Mouse (Mus musculus): ENCODE measurements around the gene Bbs9.
"Not testable (repeated sequence)": the region's sequence is repeated elsewhere in the genome, so short reads cannot be mapped to it uniquely, and the experiment has no call there.

Bbs9 gene

DNA sequence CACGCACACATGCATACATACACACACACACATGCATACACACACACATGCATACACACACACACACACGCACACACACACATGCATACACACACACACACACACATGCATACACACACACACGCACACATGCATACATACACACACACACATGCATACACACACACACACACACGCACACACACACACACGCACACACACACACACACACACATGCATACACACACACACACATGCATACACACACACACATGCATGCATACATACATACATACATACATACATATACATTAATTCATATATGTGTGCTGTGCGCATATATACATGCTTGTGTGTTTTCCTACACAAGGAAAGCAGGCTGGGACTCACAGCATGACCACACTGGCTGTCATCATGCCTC, 393.6 kb downstream of the Bbs9 start:
- not testable (repeated sequence) for DNase-seq (ENCODE audit: low spot score)

DNA sequence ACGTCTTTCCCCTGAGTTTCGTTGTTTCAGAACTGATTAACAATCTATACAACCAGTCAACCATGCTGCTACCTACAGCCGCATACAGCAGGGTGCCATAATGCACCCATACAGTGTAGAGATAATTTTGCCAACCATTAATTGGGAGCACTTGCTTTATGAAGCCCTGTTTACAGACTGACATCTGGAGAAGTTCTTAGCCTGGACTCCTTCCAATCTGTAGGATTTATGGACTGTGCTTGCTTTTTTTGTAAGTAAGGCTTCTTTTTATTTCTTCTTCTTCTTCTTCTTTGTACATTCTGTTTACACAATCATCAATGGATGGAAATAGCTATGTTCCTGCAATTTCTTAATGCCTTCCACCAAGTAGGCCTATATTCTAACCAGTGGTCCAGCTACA, 395.1 kb downstream of the Bbs9 start:
- DNase-seq (ENCODE audit: low spot score): no peak

DNA sequence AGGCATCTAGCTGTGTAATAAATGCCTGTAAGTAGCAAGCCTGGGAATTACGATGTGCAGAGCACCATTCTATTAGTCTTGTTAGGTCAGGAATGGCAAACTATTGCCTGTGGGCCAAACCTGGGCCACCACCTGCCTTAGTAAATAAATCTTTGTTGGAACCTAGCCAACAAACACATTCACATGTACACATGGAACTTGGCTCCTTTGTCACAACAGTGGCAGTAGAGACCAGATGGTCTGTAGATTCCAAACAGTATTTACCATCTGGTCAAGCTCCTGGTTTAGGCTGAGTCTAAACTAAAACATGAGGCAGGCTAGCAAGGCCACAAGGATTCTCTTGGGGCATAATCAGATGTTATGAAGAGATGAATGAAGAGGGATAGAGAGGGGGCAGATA, 399.7 kb downstream of the Bbs9 start:
- no peak for DNase-seq (ENCODE audit: low spot score)

DNA sequence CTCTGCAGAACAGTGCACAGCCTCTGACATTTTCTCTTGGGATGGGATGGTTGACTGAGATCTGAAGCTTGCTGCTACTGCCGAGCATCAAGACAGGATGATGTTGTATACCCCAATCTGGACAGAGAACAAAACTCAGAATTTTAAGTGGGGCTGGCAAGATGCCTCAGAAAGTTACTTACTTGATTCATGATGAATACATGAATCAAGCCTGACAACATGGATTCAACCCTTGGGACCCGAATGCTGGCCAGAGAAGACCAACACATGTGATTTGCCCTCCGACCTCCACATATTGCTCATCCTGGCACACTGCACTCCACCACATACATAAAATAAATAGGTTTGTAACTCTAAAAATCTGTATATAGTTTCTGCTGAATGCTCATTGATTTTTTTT, 403.8 kb downstream of the Bbs9 start:
- DNase-seq (ENCODE audit: low spot score): no peak

DNA sequence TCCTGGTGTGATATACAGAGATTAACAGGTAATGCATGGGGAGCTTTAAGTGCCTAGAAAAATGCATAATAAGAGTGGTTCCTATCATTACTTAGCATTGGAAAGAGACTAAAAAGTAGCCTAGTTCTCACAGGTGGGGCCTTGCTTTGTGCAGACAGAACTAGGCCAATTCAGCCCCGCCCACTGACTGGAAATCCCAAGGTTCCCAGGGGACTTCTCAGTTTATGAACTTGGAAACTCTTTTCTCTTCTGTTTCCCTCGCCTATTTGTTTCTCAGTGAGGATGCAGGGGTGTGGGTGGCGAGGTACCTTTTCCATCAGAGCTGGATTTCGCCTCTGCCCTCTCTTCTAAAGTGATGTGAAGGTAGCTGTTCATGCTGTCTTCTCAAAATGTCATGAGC, 410.8 kb downstream of the Bbs9 start:
- no peak for DNase-seq (ENCODE audit: low spot score)

DNA sequence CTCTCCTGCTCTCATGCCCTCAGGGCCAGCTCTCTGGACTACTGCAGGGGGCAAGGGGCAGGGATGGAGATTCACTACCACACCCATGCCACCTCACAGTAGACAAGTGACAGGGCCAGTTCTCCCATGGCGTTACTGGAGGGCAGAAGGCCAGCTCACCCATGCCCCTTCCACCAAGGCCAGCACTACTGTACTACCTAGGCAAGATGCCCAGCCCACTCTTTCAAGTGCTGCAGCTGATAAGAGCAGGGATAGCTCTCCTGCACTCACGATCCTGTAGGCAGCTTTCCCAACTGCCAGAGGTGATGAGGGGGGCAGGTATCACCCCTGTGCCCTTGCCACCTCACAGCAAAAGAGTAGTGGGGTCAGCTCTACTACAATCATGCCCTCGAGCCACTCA, 429.9 kb downstream of the Bbs9 start:
- DNase-seq (ENCODE audit: low spot score): no peak

DNA sequence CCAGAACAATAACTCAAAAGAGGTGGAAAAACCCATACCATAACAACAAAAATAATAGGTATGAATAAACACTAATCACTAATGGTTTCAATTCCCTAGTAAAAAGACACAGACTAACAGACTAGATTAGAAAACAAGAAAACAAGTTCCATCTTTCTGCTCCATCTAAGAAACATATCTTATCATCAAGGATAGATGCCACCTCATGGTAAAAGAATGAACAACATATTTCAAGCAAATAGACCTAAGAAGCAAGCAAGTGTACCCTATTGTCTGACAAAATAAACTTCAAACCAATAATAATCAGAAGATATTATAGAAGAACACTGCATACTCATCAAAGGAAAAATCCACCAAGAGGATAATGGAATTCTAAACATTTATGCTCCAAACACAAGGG, 441.3 kb downstream of the Bbs9 start:
- DNase-seq (ENCODE audit: low spot score): no peak

DNA sequence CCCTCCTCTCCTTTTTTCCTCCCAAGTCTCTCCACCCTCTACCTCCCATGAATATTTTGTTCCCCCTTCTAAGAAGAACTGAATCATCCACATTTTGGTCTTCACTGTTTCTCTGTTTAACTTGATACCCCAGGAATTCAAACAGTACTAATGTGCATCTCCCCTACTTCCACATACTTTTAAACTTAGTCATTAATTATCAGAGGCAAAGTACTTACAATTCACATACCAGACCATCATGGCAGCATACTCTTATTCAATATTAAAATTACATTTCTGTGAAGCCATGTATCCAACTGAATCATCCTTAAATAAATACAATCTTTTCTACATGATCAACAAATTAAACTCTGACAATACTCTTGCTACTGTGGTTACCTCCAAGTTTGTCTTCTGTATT, 460.1 kb downstream of the Bbs9 start:
- DNase-seq (ENCODE audit: low spot score): no peak

Data from ovary, postnatal 14 days (tissue).